Mouse (Mus musculus): ENCODE measurements at regions not wholly inside any gene's neighbourhood (a gene's known extent, or its start where the extent isn't known, plus 50 kb on each side); places are given as distances from the start of the nearest gene placed in this dataset.
"Not testable (repeated sequence)": the region's sequence is repeated elsewhere in the genome, so short reads cannot be mapped to it uniquely, and the experiment has no call there.

DNA sequence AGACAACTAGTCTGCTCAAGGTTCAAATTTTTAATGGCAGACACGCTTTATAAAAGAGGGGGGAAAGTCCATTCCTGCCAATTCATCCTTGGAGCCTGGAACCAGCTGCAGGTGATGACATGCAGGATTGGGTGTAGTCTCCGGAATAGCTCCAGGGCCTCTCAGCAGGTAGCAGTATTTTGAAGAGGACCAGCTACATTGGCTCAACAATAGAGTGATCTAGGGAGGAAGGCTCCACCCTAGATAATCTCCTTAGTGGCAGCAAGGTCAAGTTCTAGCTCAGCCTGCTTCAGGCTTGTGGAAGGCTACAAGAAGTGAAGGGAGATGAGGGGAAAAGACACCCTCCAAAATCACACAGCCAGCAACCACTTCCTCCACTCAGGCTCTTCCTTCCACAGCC lies 1405.1 kb downstream of the 4930444P10Rik start:
- H3K4me3 ChIP-seq (ENCODE audit: insufficient read depth, low read length); H3K4me1 ChIP-seq (ENCODE audit: control insufficient read depth, insufficient read depth, low read length); H3K27ac ChIP-seq (ENCODE audit: insufficient read depth, low read depth, low read length): not testable (repeated sequence)

DNA sequence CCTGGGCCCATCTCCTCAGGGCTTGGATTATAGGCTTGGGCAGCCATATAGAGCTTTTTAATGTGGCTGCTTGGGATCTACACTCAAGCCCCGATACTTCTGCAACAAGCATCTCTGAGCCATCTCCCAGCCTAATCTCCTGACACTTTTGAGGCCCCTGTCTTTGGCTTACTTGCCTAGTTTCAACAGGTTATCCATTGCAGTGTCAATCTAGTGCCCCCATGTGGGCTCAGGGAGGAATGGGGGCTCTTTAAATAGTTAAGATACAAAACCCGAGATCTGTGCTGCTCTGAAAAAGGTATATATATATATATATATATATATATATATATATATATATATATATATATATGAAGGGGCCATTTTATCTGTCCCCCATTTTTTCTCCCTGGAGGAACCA lies 1407.0 kb downstream of the 4930444P10Rik start:
- H3K27ac ChIP-seq (ENCODE audit: insufficient read depth, low read depth, low read length), result no peak overlapping the region
- TF ChIP-seq CTCF (IDR thresholded peaks at IDR 0.05; ENCODE audit: low read depth, low read length) (no peak), POLR2A (IDR thresholded peaks at IDR 0.05; ENCODE audit: borderline replicate concordance, low read depth, low read length) (no peak)
- H3K4me3 ChIP-seq (ENCODE audit: insufficient read depth, low read length), result no peak overlapping the region
- no peaks in the 10 kb centered on the region for H3K4me1 ChIP-seq (ENCODE audit: control insufficient read depth, insufficient read depth, low read length)

DNA sequence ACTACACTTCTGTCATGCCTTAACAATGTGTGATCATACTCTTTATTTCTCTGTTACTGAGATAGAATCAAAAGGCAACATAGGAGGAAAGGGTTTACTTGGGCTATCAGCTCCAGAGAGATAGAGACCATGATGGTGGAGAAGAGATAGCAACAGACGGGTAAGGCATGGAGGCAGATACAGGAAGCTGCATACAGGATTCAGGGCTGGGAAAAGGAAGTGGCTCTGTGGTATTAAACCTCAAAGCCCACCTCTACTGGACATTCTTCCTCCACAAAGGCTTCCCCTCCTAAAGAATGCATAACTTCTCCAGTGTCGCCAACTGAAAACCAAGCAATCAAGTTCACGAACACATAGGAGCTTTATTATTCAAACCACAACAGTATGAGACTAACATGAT lies 1412.7 kb downstream of the 4930444P10Rik start:
- no peak overlapping the region for H3K27ac ChIP-seq (ENCODE audit: insufficient read depth, low read depth, low read length)
- H3K4me1 ChIP-seq (ENCODE audit: control insufficient read depth, insufficient read depth, low read length), result no peaks in the 10 kb centered on the region
- no peak overlapping the region for H3K4me3 ChIP-seq (ENCODE audit: insufficient read depth, low read length)
- TF ChIP-seq CTCF (IDR thresholded peaks at IDR 0.05; ENCODE audit: low read depth, low read length), result no peak
- TF ChIP-seq POLR2A (IDR thresholded peaks at IDR 0.05; ENCODE audit: borderline replicate concordance, low read depth, low read length), result no peak

DNA sequence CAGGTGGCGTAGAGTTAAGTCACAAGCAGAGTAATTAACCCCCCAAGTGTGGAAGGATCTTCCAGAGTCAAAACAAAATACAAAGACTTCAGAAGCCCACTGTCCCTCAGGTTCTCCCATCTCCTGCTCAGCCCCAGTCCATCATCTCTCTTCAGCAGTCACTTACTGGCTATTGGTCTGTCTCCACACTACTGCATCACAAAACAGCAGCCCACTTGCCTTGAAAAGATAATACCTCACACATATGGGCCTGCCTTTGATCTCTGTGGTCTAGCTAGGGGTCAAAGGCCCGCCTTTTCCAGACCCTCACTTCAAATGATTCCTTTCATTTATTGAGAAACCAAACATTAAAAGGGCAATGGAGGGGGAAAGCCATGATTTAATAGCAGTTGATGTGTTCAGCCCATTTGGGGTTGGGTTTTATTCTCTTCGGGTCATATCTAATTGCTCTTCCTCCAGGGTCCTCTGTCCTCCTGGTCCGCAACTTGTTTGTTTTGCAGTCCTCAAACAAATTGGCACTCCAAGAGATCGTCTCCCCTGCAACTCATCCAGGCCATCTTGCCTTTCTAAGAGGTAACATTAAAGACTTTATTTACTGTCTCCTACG lies 1420.6 kb downstream of the 4930444P10Rik start:
- no peaks in the 10 kb centered on the region for H3K4me1 ChIP-seq (ENCODE audit: control insufficient read depth, insufficient read depth, low read length)
- no peak overlapping the region for H3K4me3 ChIP-seq (ENCODE audit: insufficient read depth, low read length)
- TF ChIP-seq POLR2A (IDR thresholded peaks at IDR 0.05; ENCODE audit: borderline replicate concordance, low read depth, low read length) (no peak), CTCF (IDR thresholded peaks at IDR 0.05; ENCODE audit: low read depth, low read length) (no peak)
- H3K27ac ChIP-seq (ENCODE audit: insufficient read depth, low read depth, low read length), result no peak overlapping the region

DNA sequence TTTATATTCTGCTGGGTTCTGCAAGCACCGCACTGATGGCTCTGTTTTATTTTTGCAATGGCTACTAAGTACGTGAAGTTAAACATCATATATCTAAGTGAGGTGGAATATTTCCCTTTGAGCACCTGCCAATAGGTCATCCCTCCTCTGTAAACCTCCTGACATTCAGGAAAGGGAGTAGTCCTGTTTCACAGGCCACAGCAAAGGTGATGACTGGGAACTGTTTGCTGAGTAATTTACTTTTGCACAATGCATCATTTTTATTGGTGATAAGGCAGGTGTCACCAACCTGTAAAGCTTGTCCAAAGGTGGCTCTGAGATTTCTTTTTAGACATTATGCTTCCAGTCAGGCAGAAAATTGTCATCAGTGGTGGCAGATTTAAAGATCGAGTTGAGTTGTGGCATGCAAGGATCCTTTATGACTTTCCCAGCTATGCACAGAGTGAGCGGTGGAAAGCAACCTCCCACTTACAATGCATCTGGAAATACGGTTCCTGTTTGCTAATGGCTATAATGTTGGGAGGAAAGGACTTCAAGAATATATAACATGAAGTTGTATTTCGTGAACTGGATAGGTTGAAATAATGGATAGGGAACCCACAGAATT lies 1430.3 kb downstream of the 4930444P10Rik start:
- Histone ChIP-seq H3K4me1 (ENCODE audit: control insufficient read depth, insufficient read depth, low read length) (no peaks in the 10 kb centered on the region), H3K27ac (ENCODE audit: insufficient read depth, low read depth, low read length) (no peak overlapping the region), H3K4me3 (ENCODE audit: insufficient read depth, low read length) (no peak overlapping the region)
- TF ChIP-seq POLR2A (IDR thresholded peaks at IDR 0.05; ENCODE audit: borderline replicate concordance, low read depth, low read length) (no peak), CTCF (IDR thresholded peaks at IDR 0.05; ENCODE audit: low read depth, low read length) (no peak)

DNA sequence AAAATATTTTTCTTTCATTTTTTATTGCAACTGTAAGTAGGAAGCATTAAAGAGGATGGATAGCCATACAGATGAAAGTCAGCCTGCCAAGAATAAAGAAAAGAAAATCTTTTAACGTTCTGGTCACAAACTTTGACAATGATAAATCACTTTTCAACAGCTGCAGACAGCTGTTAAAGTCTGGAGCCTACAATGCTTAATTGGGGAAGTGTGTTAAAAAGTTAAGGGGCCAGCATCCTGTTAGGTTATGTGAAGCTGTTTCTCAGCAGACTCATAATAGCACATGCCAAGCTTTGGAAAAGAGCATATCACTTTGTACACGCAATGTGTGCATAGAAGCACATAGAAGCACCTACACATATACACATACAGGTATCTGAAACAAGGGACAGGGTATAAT lies 1431.3 kb downstream of the 4930444P10Rik start:
- TF ChIP-seq CTCF (IDR thresholded peaks at IDR 0.05; ENCODE audit: low read depth, low read length) (no peak), POLR2A (IDR thresholded peaks at IDR 0.05; ENCODE audit: borderline replicate concordance, low read depth, low read length) (no peak)
- no peak overlapping the region for H3K4me3 ChIP-seq (ENCODE audit: insufficient read depth, low read length)
- H3K4me1 ChIP-seq (ENCODE audit: control insufficient read depth, insufficient read depth, low read length), result no peaks in the 10 kb centered on the region
- no peak overlapping the region for H3K27ac ChIP-seq (ENCODE audit: insufficient read depth, low read depth, low read length)

DNA sequence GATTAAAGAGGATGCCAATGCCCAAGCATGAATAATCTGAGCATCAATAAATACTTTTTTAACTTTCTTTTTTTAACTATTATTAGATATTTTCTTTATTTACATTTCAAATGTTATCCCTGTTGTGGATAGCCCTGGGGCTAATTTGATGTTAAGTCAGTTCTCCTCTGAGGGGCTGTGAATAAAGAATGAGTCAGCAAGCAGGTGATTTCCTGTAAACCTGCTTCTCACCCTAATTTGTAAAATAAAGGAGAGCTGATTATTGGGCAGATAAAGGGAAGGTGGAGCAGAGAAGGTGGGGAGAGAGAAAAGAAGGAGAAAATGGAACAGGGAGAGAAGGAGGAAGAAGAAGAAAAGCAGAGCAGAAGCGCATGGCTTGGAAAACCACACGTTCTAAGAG lies 1442.8 kb downstream of the 4930444P10Rik start:
- H3K4me3 ChIP-seq (ENCODE audit: insufficient read depth, low read length), result no peak overlapping the region
- H3K4me1 ChIP-seq (ENCODE audit: control insufficient read depth, insufficient read depth, low read length), result no peaks in the 10 kb centered on the region
- H3K27ac ChIP-seq (ENCODE audit: insufficient read depth, low read depth, low read length), result no peak overlapping the region
- TF ChIP-seq POLR2A (IDR thresholded peaks at IDR 0.05; ENCODE audit: borderline replicate concordance, low read depth, low read length) (no peak), CTCF (IDR thresholded peaks at IDR 0.05; ENCODE audit: low read depth, low read length) (no peak)

DNA sequence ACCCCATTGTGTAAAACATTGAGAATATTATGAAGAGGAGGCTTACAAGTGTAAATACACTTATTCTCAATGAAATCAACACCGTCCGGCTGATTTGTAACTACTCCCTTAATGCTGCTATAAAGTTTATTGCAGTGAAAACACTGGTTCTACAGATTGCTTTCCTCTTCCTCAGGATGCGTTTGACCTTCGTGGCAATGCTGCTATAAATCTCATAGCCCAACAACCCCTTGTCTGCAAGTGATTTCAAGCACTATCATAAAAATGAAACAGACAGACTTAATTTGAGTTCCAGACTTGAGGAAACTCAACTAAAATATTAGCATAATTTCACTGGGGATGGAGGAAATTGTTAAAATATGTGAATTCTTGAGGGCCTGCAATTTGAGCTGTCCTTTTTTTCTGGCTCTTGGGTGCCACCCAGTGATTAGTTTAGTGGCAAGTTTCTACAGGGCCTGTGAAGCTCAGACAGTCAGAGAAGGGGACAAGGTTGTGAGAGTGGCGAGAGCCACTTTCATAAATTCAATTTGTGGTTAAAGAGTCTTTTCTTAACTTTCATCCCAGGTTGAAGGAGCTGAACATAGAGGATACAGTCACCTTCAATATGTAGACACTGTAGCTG lies 1457.4 kb downstream of the 4930444P10Rik start:
- TF ChIP-seq CTCF (IDR thresholded peaks at IDR 0.05; ENCODE audit: low read depth, low read length) (no peak), POLR2A (IDR thresholded peaks at IDR 0.05; ENCODE audit: borderline replicate concordance, low read depth, low read length) (no peak)
- H3K27ac ChIP-seq (ENCODE audit: insufficient read depth, low read depth, low read length), result no peak overlapping the region
- no peak overlapping the region for H3K4me3 ChIP-seq (ENCODE audit: insufficient read depth, low read length)
- H3K4me1 ChIP-seq (ENCODE audit: control insufficient read depth, insufficient read depth, low read length), result no peaks in the 10 kb centered on the region

DNA sequence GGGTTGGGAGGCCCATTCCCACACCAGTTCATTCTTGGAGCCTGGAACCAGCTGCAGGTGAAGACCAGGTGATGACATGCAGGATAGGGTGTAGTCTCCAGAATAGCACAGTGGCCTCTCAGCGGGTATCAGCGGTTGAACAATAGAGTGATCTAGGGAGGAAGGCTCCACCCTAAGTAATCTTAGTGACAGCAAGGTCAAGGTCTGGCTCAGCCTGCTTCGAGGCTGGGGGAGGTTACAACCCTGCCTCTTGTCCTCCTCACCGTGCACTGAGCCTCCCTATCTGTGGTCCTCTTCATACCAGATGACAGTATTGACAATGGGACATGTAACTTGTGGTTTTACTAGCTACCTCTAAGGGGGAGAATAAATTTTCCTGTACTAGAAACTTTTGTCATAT lies 1461.1 kb downstream of the 4930444P10Rik start:
- no peak overlapping the region for H3K4me3 ChIP-seq (ENCODE audit: insufficient read depth, low read length)
- no peaks in the 10 kb centered on the region for H3K4me1 ChIP-seq (ENCODE audit: control insufficient read depth, insufficient read depth, low read length)
- TF ChIP-seq POLR2A (IDR thresholded peaks at IDR 0.05; ENCODE audit: borderline replicate concordance, low read depth, low read length) (no peak), CTCF (IDR thresholded peaks at IDR 0.05; ENCODE audit: low read depth, low read length) (no peak)
- no peak overlapping the region for H3K27ac ChIP-seq (ENCODE audit: insufficient read depth, low read depth, low read length)

DNA sequence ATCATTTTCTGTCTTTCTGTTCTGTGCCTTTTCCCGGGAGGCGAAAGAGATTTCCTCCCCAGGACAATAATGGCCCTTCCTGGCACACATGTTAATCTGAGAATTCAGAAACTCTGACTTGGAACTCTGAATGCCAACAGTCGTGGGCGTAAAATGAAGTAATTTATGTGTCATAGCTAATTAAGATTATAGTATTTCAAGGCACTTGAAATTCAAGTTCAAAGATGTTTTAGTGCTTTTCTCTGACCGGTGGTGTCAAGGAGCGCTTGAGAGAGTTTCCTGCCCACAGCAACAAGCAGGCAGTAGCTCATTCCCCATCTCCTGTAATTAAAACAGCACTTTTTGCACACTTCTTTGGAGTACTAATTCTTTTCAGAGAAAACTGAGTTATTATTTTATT lies 1465.9 kb downstream of the 4930444P10Rik start:
- TF ChIP-seq POLR2A (IDR thresholded peaks at IDR 0.05; ENCODE audit: borderline replicate concordance, low read depth, low read length) (no peak), CTCF (IDR thresholded peaks at IDR 0.05; ENCODE audit: low read depth, low read length) (no peak)
- Histone ChIP-seq H3K27ac (ENCODE audit: insufficient read depth, low read depth, low read length) (no peak overlapping the region), H3K4me1 (ENCODE audit: control insufficient read depth, insufficient read depth, low read length) (no peaks in the 10 kb centered on the region)

More for the DNA sequence above, 1465.9 kb downstream of the 4930444P10Rik start:
- H3K4me3 ChIP-seq (ENCODE audit: insufficient read depth, low read length), result no peak overlapping the region

Data from bone marrow macrophage, adult 2 months (primary cell).